Mouse (Mus musculus): Measurements from ENCODE around the gene Mterf2. TPM values are rescaled to one million over a fixed set of nuclear protein-coding genes. Genes with fewer than 3 reads are reported as not detected.

The Mterf2 gene
- polyA plus RNA-seq, 1 experiment from 2014 or later: 37.2 TPM

DNA sequence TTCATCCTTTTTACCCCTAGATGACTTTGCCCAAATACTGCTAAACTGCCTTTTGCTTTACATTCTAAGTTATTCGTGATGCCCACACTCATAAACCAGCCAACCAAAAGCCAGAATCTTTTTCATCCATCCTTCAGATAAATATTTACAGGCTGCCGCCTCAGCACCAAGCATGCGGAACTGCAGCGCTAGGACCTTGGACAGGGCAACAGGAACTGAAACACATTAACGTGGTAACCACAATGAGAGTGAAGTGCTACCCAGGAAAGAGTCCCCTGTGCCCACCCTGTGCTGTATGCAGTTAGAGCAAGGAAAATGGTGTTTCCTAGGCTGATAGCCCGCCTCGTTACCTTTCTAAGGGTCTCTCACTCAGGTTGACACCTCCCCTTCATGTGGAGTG is 626 bp upstream of the Mterf2 start:
- H3K36me3 ChIP-seq: peaks cover 16% of the 10 kb centered on the region
- peak overlapping the region; percentile 71 for H3K4me2 ChIP-seq (replicated peaks)
- peaks cover 11% of the 10 kb centered on the region for H3K4me1 ChIP-seq
- no peaks in the 10 kb centered on the region for H3K9me3 ChIP-seq
- H3K4me3 ChIP-seq: peak overlapping the region; percentile 61
- 26% methylated on average over 7 of the region's 7 CpGs for WGBS
- no peaks in the 10 kb centered on the region for H3K27me3 ChIP-seq
- no peak overlapping the region for H3K9ac ChIP-seq (replicated peaks)
- peak; percentile 16; the same call in 1 of the 2 replicates for ATAC-seq (ENCODE audit: low FRiP score, low read depth)
- H3K27ac ChIP-seq (replicated peaks): no peak overlapping the region

DNA sequence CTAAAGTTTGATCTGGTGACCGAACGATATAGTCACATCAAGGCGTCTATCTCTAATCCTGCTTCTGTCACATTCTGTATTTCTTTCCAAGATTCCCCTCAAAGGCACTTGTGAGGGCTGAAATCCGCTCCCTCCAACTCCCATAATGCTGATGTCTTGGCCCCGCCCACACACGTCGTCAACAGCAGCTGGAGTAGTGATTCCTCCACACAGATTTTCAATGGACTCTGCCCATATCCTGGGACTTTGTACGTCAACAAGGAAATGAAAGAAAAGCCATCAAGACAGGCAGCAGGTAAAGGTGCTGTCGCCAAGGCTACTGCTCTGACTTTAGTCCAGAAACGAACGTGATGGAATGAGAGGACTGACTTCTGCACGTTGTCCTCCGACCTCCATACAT is 2.6 kb downstream of the Mterf2 start:
- WGBS: 90% methylated on average over 13 of the region's 13 CpGs
- H3K9me3 ChIP-seq: no peaks in the 10 kb centered on the region
- H3K4me3 ChIP-seq: no peak overlapping the region
- H3K36me3 ChIP-seq: peaks cover 34% of the 10 kb centered on the region
- no peak overlapping the region for H3K4me2 ChIP-seq (replicated peaks)
- no peak overlapping the region for H3K9ac ChIP-seq (replicated peaks)
- peaks cover 11% of the 10 kb centered on the region for H3K4me1 ChIP-seq
- ATAC-seq (ENCODE audit: low FRiP score, low read depth): no peak
- no peaks in the 10 kb centered on the region for H3K27me3 ChIP-seq
- H3K27ac ChIP-seq (replicated peaks): no peak overlapping the region

DNA sequence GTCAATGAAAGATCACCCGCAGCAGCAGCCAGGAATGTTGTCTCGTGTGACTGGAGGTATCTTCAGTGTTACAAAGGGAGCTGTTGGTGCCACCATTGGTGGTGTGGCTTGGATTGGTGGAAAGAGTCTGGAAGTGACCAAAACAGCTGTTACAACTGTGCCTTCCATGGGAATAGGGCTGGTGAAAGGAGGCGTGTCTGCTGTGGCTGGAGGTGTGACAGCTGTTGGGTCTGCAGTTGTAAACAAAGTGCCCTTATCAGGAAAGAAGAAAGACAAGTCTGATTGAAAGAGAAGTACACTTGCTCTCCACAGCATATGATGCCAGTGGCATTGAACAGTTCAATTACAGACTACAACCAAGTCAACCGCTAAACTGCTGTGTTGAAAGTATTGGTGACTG is 13.4 kb downstream of the Mterf2 start:
- no peak overlapping the region for H3K27ac ChIP-seq (replicated peaks)
- H3K4me3 ChIP-seq: no peak overlapping the region
- no peaks in the 10 kb centered on the region for H3K4me1 ChIP-seq
- no peaks in the 10 kb centered on the region for H3K9me3 ChIP-seq
- WGBS: 88% methylated on average over 4 of the region's 4 CpGs
- peaks cover 29% of the 10 kb centered on the region for H3K36me3 ChIP-seq
- no peaks in the 10 kb centered on the region for H3K27me3 ChIP-seq
- H3K9ac ChIP-seq (replicated peaks): no peak overlapping the region
- no peak for ATAC-seq (ENCODE audit: low FRiP score, low read depth)
- H3K4me2 ChIP-seq (replicated peaks): no peak overlapping the region

DNA sequence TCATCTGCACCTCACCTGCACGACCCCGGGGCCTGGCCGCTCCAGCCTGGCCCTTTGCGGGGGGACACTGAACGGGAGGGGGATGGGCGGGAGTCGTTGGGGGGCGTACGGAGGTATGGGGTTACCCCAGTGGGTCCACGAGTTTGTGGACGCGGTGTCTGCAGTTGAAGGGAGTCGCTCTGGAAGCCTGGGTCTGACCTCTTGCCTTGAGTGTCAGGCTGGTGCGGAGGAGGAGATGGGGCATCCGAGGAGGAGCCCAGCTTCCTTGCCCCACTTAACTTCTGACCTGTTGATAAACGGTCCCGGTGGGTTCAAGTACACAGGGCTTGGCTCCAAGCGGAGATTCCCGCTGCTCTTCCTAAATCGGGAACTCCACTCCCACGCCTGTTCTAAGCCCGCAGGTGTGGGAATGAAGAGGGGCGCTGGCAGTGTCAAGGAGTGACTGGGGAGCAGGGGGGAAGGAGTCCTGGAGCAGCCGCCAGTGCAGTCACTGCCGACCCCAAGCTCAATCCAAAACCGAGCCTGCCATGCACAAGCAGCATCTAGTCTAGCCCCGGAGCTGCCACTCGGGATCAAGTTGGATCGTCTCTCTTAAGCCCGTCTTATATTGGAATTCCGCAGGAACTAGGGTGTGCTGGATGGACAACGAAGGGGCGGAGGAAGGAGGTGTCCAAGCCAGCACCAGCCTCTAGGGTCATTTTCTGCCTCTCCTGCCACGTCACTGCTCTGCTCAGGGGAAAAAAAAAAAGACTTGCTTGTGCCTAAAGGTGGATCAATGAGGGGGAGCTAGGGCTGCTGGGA is 24.5 kb downstream of the Mterf2 start:
- Histone ChIP-seq H3K4me3 (peak overlapping the region; percentile 92), H3K4me1 (peaks cover 21% of the 10 kb centered on the region), H3K9ac (replicated peaks) (peak overlapping the region; percentile 94), H3K9me3 (no peaks in the 10 kb centered on the region), H3K4me2 (replicated peaks) (peak overlapping the region; percentile 97), H3K27me3 (no peaks in the 10 kb centered on the region), H3K36me3 (no peaks in the 10 kb centered on the region), H3K27ac (replicated peaks) (peak overlapping the region; percentile 80)
- under 1% methylated on average over 34 of the region's 34 CpGs for WGBS
- peak; percentile 32 for ATAC-seq (ENCODE audit: low FRiP score, low read depth)

DNA sequence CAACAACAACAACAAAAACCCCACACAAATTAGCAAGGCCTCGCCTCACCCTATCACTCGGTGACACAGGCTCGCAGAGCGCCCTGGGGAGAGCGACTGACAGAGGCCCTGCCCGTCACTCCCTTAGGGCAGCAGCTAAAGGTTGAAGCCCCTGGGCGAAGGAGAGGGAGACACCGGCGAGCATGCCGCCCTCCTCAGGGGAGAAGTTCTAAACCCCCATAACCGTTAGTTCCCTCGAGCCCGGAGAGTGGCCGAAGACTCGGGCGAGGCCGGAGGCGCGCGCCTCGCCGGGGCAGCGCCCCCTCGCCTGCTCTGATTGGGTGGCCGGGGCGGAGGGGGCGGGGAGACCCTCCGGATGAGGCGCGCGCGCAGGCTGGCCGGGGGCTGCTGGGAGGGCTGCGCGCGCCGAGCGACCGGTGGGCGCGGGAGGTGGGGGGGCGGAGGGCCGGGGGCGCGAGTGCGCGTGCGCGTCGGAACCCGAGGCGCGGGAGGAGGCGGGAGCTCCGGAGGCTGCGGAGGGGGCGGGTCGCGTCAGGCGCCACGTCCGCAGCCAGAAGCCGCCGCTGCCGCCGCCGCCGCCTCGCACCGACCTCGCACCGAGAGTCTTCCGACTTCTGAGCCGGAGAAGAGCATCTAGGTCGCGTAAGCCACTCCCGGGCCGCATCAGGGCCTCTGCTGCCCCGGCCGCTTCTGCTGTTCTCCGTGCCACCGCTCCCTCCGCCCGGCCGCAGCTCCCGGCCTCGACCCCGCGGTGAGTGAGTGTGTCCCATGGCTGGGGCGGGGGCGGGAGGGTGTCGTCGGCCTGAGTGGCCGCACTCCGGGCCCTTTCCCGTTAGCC is 25.4 kb downstream of the Mterf2 start, which contains the start of the genes Fhl4 and Tmem263:
Fhl4 (minus strand) TSS at position 249 of the 838 bp plus-strand sequence.
Tmem263 (plus strand) TSS at position 381 of the 838 bp plus-strand sequence.
- no peaks in the 10 kb centered on the region for H3K36me3 ChIP-seq
- peak within 1 kb of the TSS; percentile 92 for H3K4me3 ChIP-seq
- 0% methylated on average over 80 of the region's 96 CpGs for WGBS
- H3K4me1 ChIP-seq: peaks cover 21% of the 10 kb centered on the region
- peak within 1 kb of the TSS; percentile 94 for H3K9ac ChIP-seq (replicated peaks)
- peak within 1 kb of the TSS; percentile 87 for H3K27ac ChIP-seq (replicated peaks)
- peak; percentile 96 for ATAC-seq (ENCODE audit: low FRiP score, low read depth)
- no peaks in the 10 kb centered on the region for H3K27me3 ChIP-seq
- H3K9me3 ChIP-seq: no peaks in the 10 kb centered on the region
- peak within 1 kb of the TSS; percentile 97 for H3K4me2 ChIP-seq (replicated peaks)

DNA sequence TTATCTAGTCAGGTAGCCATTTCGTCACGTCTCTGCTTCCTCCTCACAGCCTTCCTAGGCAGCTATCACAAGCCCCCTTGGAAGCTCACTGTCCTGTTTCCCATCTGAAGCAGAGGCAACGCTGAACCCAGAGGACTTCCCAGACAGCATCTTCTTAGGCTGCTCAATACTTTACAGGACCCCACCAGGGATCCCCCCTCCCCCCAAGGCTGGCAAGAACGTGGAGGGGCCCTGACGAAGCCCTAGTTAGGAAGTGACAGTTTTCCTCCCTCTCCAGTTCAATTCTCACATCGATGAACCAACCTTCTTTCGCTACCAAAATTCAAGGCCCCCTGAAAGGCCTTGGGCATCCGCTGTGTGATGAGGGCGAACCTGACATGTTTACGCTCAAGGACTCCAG is 26.0 kb downstream of the Mterf2 start:
- peak overlapping the region; percentile 85 for H3K9ac ChIP-seq (replicated peaks)
- 1% methylated on average over 10 of the region's 10 CpGs for WGBS

DNA sequence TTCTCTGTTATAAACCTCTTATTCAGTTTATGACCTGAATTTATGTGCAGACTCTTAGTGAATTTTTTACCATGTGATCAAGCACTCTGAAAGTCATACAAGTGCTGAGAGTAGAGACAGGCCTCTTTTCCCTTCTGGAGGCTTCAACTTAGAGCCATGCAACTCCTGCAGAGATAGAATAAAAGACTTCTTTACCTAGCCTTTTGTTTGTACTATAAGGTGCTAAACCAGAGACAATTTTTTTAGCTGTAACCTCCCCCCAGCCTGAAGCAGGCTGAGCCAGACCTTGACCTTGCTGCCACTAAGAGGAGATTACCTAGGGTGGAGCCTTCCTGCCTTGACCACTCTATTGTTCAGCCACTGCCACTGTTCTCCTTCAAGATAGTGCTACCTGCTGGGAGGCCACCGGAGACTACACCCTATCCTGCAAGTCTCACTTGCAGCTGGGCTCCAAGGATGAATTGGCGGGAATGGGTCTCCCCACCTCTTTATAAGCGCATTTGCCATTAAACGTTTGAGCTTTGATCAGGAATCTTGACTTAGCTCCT is 56.1 kb downstream of the Mterf2 start:
- Histone ChIP-seq H3K4me1 (no peaks in the 10 kb centered on the region), H3K9me3 (no peaks in the 10 kb centered on the region), H3K4me2 (replicated peaks) (no peak overlapping the region), H3K4me3 (no peak overlapping the region), H3K27me3 (no peaks in the 10 kb centered on the region), H3K36me3 (no peaks in the 10 kb centered on the region), H3K9ac (replicated peaks) (no peak overlapping the region), H3K27ac (replicated peaks) (no peak overlapping the region)
- no peak for ATAC-seq (ENCODE audit: low FRiP score, low read depth)
- 55% methylated on average over 4 of the region's 4 CpGs for WGBS

More for the DNA sequence above, 26.0 kb downstream of the Mterf2 start:
- Histone ChIP-seq H3K36me3 (no peaks in the 10 kb centered on the region), H3K4me1 (peaks cover 21% of the 10 kb centered on the region), H3K27me3 (no peaks in the 10 kb centered on the region), H3K27ac (replicated peaks) (peak overlapping the region; percentile 87), H3K4me3 (peak overlapping the region; percentile 92), H3K9me3 (no peaks in the 10 kb centered on the region), H3K4me2 (replicated peaks) (peak overlapping the region; percentile 97)
- ATAC-seq (ENCODE audit: low FRiP score, low read depth): peak; percentile 48

Other genes starting within 250 kb of the Mterf2 start
- gene Ric8b, start 210.4 kb downstream of the Mterf2 start, polyA plus RNA-seq (2016; fragmentation: Nextera tagmentation; extraction: Ambion mirVana): 37.2 and 37.6 TPM in 2 replicates
- 1.6 and 2.0 TPM in 2 replicates for gene Fhl4, start 25.5 kb downstream of the Mterf2 start, polyA plus RNA-seq (2016; fragmentation: Nextera tagmentation; extraction: Ambion mirVana)
- gene Tmem263, start 25.4 kb downstream of the Mterf2 start, polyA plus RNA-seq (2016; fragmentation: Nextera tagmentation; extraction: Ambion mirVana): 61.6 and 65.9 TPM in 2 replicates
- gene Cry1, start 57.0 kb upstream of the Mterf2 start, polyA plus RNA-seq (2016; fragmentation: Nextera tagmentation; extraction: Ambion mirVana): 37.9 and 39.0 TPM in 2 replicates

Data from midbrain, embryonic 12.5 days (tissue).